Mouse (Mus musculus): ENCODE data around the gene Lrsam1. TPM values are rescaled to one million over a fixed set of nuclear protein-coding genes. Genes with fewer than 3 reads are reported as not detected.
A peak's percentile ranks its signal among the peaks of the same experiment; 100 is the strongest.

The Lrsam1 gene
- polyA plus RNA-seq, 1 experiment = 8.3 TPM

DNA sequence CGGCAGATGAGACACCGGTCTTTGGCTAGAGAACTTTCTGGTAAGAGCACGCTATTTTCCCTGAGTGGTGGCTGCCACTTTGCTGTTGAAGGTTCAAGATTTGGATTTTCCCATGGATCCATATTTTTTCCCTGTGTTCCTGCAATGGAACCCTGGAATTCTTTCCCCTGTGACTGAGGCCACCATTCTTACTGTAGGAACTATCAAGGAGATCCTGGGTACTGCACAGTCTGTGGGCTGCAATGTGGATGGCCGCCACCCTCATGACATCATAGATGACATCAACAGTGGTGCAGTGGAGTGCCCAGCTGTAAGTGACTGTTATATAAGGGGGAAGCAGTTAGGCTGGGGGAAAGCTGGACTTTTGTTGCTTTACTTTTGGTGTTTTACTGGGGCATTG, 2.1 kb upstream of the Lrsam1 start:
- H3K4me1 ChIP-seq (ENCODE audit: control insufficient read depth, insufficient read depth, insufficient read length) = peaks cover 11% of the 10 kb centered on the region; the same call in 1 of the 2 replicates
- no peak overlapping the region for H3K27ac ChIP-seq (ENCODE audit: insufficient read depth, low read length)
- H3K27me3 ChIP-seq (ENCODE audit: control insufficient read depth, insufficient read depth, low read length) = no peaks in the 10 kb centered on the region
- TF ChIP-seq POLR2A (IDR thresholded peaks at IDR 0.05; ENCODE audit: low read depth, low read length) (no peak), CTCF (IDR thresholded peaks at IDR 0.05; ENCODE audit: extremely low read depth, insufficient read depth, insufficient read length, insufficient replicate concordance) (no peak)
- no peak for DNase-seq (ENCODE audit: low read depth in 1 of 2, low spot score in 2 of 2)
- H3K36me3 ChIP-seq (ENCODE audit: control insufficient read depth, insufficient read depth, low read length) = peaks cover 16% of the 10 kb centered on the region
- H3K4me3 ChIP-seq (ENCODE audit: extremely low read depth, insufficient read depth, insufficient read length) = no peak overlapping the region
- 72% methylated on average over 4 of the region's 4 CpGs for WGBS

DNA sequence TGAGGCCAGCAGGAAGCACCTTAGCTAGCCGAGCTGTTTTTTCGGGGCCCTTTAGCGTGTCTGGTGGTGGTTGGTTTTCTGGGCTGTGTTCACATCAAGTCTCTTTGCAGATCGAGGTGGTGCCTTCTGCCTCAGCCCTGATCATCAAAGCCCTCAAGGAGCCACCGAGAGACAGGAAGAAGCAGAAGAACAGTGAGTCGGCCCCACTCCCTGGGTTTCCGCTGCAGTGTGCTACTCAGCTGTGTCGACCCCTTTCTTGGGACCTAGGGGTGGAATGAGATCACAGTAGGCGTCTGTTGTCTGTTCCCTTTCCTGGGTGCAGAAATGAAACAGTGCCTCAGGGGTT, 1.4 kb upstream of the Lrsam1 start:
- Histone ChIP-seq H3K4me3 (ENCODE audit: extremely low read depth, insufficient read depth, insufficient read length) (peak overlapping the region; percentile 86), H3K4me1 (ENCODE audit: control insufficient read depth, insufficient read depth, insufficient read length) (peaks cover 11% of the 10 kb centered on the region; the same call in 1 of the 2 replicates), H3K27ac (ENCODE audit: insufficient read depth, low read length) (peak overlapping the region; percentile 82), H3K27me3 (ENCODE audit: control insufficient read depth, insufficient read depth, low read length) (no peaks in the 10 kb centered on the region), H3K36me3 (ENCODE audit: control insufficient read depth, insufficient read depth, low read length) (peaks cover 16% of the 10 kb centered on the region)
- WGBS = 3% methylated on average over 9 of the region's 9 CpGs
- TF ChIP-seq POLR2A (IDR thresholded peaks at IDR 0.05; ENCODE audit: low read depth, low read length) (no peak), CTCF (IDR thresholded peaks at IDR 0.05; ENCODE audit: extremely low read depth, insufficient read depth, insufficient read length, insufficient replicate concordance) (no peak)
- peak in 1 of 2 experiments; percentile 22 for DNase-seq (ENCODE audit: low read depth in 1 of 2, low spot score in 2 of 2)

DNA sequence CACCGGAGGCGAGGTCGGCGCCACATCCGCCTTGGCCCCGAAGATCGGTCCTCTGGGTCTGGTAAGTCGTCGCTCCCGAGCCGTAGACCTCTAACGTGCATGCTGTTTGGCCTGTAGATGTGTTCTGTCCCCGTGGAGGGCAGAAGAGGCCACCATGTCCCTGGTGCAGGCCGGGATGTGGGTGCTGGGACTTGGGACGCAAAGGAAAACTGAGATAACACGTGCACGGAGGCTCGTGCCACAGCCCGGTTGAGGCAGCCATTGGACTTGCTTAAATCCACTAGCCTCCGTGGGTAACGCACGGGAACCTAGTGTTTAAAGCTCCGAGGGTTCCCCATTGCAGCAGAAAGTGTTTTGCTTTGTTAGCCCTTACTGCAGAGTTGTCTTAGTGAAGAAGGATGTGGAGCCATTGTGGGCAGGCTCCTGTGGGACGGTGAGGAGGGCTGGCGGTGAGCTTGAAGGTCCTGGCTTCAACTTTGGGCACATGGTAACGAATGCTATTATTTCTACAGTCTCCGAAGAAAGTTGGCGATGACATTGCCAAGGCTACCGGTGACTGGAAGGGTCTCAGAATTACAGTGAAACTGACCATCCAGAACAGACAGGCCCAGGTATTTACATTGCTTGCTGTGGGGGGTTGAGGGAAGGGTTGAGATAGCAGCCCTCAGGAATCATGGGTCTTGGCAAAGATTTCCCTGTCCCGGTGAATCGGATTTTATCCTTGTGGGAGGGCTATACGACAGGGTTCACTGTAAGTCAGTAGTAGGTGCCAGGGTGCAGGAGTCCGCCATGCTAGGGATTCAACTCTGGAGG, 854 bp upstream of the Lrsam1 start:
- peak in 1 of 2 experiments; percentile 12 for DNase-seq (ENCODE audit: low read depth in 1 of 2, low spot score in 2 of 2)
- Histone ChIP-seq H3K4me3 (ENCODE audit: extremely low read depth, insufficient read depth, insufficient read length) (peak overlapping the region; percentile 86), H3K4me1 (ENCODE audit: control insufficient read depth, insufficient read depth, insufficient read length) (peaks cover 8% of the 10 kb centered on the region; the same call in 1 of the 2 replicates), H3K27ac (ENCODE audit: insufficient read depth, low read length) (peak overlapping the region; percentile 82), H3K27me3 (ENCODE audit: control insufficient read depth, insufficient read depth, low read length) (no peaks in the 10 kb centered on the region), H3K36me3 (ENCODE audit: control insufficient read depth, insufficient read depth, low read length) (peaks cover 16% of the 10 kb centered on the region)
- 2% methylated on average over 33 of the region's 33 CpGs for WGBS
- TF ChIP-seq CTCF (IDR thresholded peaks at IDR 0.05; ENCODE audit: extremely low read depth, insufficient read depth, insufficient read length, insufficient replicate concordance) (no peak), POLR2A (IDR thresholded peaks at IDR 0.05; ENCODE audit: low read depth, low read length) (no peak)

DNA sequence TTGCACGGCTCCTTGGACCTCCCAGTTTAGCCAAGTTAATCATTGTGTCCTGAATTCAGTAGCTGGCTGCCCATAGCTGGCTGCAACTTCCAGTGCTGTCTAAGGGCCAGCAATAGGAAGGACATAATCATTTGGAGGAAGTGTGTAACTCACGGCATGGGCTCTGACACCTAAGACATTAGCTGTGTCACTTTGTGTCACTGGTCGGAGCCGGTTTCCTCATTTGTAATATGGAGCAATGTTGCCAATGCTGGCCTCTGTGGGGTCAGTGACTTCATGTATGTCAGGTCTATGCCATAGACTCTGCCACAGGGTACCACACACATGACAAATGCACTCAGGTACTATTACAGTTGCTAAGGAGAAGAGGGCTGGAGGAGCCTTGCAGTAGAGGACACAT, 1.1 kb downstream of the Lrsam1 start:
- no peak for DNase-seq (ENCODE audit: low read depth in 1 of 2, low spot score in 2 of 2)
- no peak for TF ChIP-seq CTCF (IDR thresholded peaks at IDR 0.05; ENCODE audit: extremely low read depth, insufficient read depth, insufficient read length, insufficient replicate concordance)
- no peak for TF ChIP-seq POLR2A (IDR thresholded peaks at IDR 0.05; ENCODE audit: low read depth, low read length)
- Histone ChIP-seq H3K4me1 (ENCODE audit: control insufficient read depth, insufficient read depth, insufficient read length) (peaks cover 2% of the 10 kb centered on the region; the same call in 1 of the 2 replicates), H3K27me3 (ENCODE audit: control insufficient read depth, insufficient read depth, low read length) (no peaks in the 10 kb centered on the region), H3K4me3 (ENCODE audit: extremely low read depth, insufficient read depth, insufficient read length) (no peak overlapping the region), H3K27ac (ENCODE audit: insufficient read depth, low read length) (no peak overlapping the region), H3K36me3 (ENCODE audit: control insufficient read depth, insufficient read depth, low read length) (peaks cover 16% of the 10 kb centered on the region)
- WGBS = 88% methylated on average over 4 of the region's 4 CpGs

DNA sequence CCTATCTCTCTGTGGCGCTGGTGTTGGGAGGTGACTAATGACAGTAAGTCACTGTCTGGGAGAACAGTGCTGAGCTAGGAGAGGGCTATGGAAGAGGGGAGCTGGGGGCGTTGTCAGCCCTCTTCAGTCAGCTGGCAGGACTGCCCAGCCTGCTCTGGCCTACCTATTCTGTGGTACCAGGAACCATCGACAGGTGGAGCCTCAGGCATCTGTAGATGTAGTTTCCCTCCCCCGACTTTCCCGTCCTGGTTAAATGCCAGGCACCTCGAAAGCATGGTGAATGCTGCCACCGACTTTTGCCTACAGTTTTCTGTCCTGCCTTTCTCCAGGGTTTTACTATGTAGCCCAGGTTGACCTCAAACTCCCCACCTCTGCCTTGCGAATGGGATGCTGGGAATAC, 4.1 kb downstream of the Lrsam1 start:
- Histone ChIP-seq H3K4me3 (ENCODE audit: extremely low read depth, insufficient read depth, insufficient read length) (no peak overlapping the region), H3K27ac (ENCODE audit: insufficient read depth, low read length) (no peak overlapping the region), H3K36me3 (ENCODE audit: control insufficient read depth, insufficient read depth, low read length) (peaks cover 5% of the 10 kb centered on the region), H3K27me3 (ENCODE audit: control insufficient read depth, insufficient read depth, low read length) (no peaks in the 10 kb centered on the region), H3K4me1 (ENCODE audit: control insufficient read depth, insufficient read depth, insufficient read length) (peaks cover 2% of the 10 kb centered on the region; the same call in 1 of the 2 replicates)
- DNase-seq (ENCODE audit: low read depth in 1 of 2, low spot score in 2 of 2) = no peak
- TF ChIP-seq POLR2A (IDR thresholded peaks at IDR 0.05; ENCODE audit: low read depth, low read length) (no peak), CTCF (IDR thresholded peaks at IDR 0.05; ENCODE audit: extremely low read depth, insufficient read depth, insufficient read length, insufficient replicate concordance) (no peak)
- WGBS = 71% methylated on average over 8 of the region's 8 CpGs

DNA sequence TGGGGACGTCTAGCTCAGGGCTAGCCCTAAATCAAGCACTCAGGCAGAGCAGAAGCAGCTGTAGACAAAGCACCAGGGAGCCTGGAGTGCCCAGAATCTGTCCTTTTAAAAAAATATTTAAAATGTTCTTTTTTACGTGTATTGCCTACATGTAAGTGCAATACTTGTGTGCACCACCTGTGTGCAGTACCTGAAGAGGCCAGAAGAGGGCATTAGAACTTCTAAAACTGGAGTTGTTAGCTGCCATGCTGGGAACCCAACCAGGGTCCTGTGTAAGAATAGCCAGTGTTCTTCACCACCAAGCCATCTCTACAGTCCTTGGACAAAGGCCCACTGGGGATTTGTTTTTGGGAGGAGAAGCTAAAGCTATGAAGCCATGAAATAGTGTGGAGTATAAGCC, 6.8 kb downstream of the Lrsam1 start:
- TF ChIP-seq POLR2A (IDR thresholded peaks at IDR 0.05; ENCODE audit: low read depth, low read length) (no peak), CTCF (IDR thresholded peaks at IDR 0.05; ENCODE audit: extremely low read depth, insufficient read depth, insufficient read length, insufficient replicate concordance) (no peak)
- Histone ChIP-seq H3K4me1 (ENCODE audit: control insufficient read depth, insufficient read depth, insufficient read length) (no peaks in the 10 kb centered on the region), H3K27ac (ENCODE audit: insufficient read depth, low read length) (no peak overlapping the region), H3K27me3 (ENCODE audit: control insufficient read depth, insufficient read depth, low read length) (no peaks in the 10 kb centered on the region), H3K36me3 (ENCODE audit: control insufficient read depth, insufficient read depth, low read length) (peaks cover 5% of the 10 kb centered on the region), H3K4me3 (ENCODE audit: extremely low read depth, insufficient read depth, insufficient read length) (no peak overlapping the region)
- DNase-seq (ENCODE audit: low read depth in 1 of 2, low spot score in 2 of 2) = no peak
- 89% methylated on average over 2 of the region's 2 CpGs for WGBS

DNA sequence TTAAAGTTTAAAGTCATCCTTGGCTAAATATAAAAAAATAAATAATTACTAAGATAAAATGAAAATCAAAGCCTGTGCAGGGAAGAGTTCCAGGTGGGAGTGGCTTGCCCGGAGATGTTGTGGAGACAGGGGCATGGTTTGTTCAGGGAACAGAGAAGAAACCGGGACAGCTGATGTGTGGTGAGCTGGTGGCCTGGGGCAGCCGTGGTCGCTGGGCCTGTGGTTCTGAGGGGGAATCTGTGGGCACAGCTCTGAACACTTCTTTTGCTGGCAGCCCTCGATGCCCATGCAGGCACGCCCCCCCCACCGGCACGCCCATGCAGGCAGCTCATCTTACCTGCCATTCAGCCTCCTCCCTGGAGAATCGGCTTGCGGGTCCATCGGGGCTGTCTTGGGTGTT, 14.0 kb downstream of the Lrsam1 start:
- no peak for DNase-seq (ENCODE audit: low read depth in 1 of 2, low spot score in 2 of 2)
- peaks cover 13% of the 10 kb centered on the region for H3K36me3 ChIP-seq (ENCODE audit: control insufficient read depth, insufficient read depth, low read length)
- H3K27me3 ChIP-seq (ENCODE audit: control insufficient read depth, insufficient read depth, low read length) = no peaks in the 10 kb centered on the region
- H3K4me3 ChIP-seq (ENCODE audit: extremely low read depth, insufficient read depth, insufficient read length) = no peak overlapping the region
- H3K4me1 ChIP-seq (ENCODE audit: control insufficient read depth, insufficient read depth, insufficient read length) = no peaks in the 10 kb centered on the region
- H3K27ac ChIP-seq (ENCODE audit: insufficient read depth, low read length) = no peak overlapping the region
- WGBS = 76% methylated on average over 11 of the region's 11 CpGs
- no peak for TF ChIP-seq POLR2A (IDR thresholded peaks at IDR 0.05; ENCODE audit: low read depth, low read length)
- TF ChIP-seq CTCF (IDR thresholded peaks at IDR 0.05; ENCODE audit: extremely low read depth, insufficient read depth, insufficient read length, insufficient replicate concordance) = no peak
